Mouse (Mus musculus) colon, adult 2 months (tissue): ENCODE data around the gene Pvrig. TPM values are rescaled to one million over a fixed set of nuclear protein-coding genes. Genes with fewer than 3 reads are reported as not detected.

Experiments used
- polyA plus RNA-seq: library from polyadenylated mRNA; depleted of rRNA; stranded (reverse); fragments of >200 nt; gene quantifications from 2 replicates; pipeline ENCODE4 v1.2.3, GENCODE M21; 2012; rRNA removed

Pvrig gene
- polyA plus RNA-seq: 0.38 TPM in 1 of 2 replicates, not detected in the other

DNA sequence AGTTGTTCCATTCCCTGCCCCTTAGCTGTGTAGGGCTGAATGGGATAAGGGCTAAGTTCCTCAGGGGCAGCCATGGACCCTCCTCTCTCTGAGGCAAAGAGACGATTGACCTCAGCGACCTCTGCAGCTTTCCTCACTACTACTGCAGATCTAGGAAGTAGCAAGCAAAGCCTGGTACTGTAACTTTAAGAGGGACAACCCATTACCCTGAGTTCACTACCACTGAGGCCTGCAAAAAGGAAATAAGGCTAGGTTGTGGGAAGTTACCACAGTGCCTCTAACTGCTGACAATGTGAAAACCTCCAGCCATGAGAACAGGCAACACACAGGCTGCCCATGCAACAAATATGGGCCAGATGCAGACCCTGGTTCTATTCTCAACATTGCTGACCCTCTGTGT, at the start of gene Pvrig:
TSS of gene Pvrig (plus strand) at position 301 of the 400 bp plus-strand sequence.

Other genes starting within 250 kb of the Pvrig start
- 5.9 and 6.5 TPM in 2 replicates for gene Zscan21, start 225.1 kb upstream of the Pvrig start, polyA plus RNA-seq
- gene Zfp113, start 186.2 kb upstream of the Pvrig start, polyA plus RNA-seq: 2.3 and 2.9 TPM in 2 replicates
- gene Cops6, start 180.9 kb upstream of the Pvrig start, polyA plus RNA-seq: 61.9 and 65.8 TPM in 2 replicates
- gene Ap4m1, start 170.0 kb upstream of the Pvrig start, polyA plus RNA-seq: 24.4 and 31.9 TPM in 2 replicates
- 24.7 and 26.8 TPM in 2 replicates for gene Mcm7, start 169.5 kb upstream of the Pvrig start, polyA plus RNA-seq
- 39.3 and 55.2 TPM in 2 replicates for gene Taf6, start 154.5 kb upstream of the Pvrig start, polyA plus RNA-seq
- 2.9 and 3.3 TPM in 2 replicates for gene Cnpy4, start 154.5 kb upstream of the Pvrig start, polyA plus RNA-seq
- gene Mblac1, start 147.6 kb upstream of the Pvrig start, polyA plus RNA-seq: 7.7 and 9.6 TPM in 2 replicates
- gene Nxpe5, start 116.1 kb upstream of the Pvrig start, polyA plus RNA-seq: 1.8 and 2.0 TPM in 2 replicates
- gene Lamtor4, start 86.5 kb upstream of the Pvrig start, polyA plus RNA-seq: 176 and 202 TPM in 2 replicates
- gene BC037034, start 77.9 kb upstream of the Pvrig start, polyA plus RNA-seq: 60.0 and 79.7 TPM in 2 replicates
- gene Gal3st4, start 69.1 kb upstream of the Pvrig start, polyA plus RNA-seq: 0.52 and 0.76 TPM in 2 replicates
- gene Gm43720, start 62.0 kb upstream of the Pvrig start, polyA plus RNA-seq: not detected in 2 replicates
- 2.2 and 3.5 TPM in 2 replicates for gene Gpc2, start 62.0 kb upstream of the Pvrig start, polyA plus RNA-seq
- 0.50 and 0.75 TPM in 2 replicates for gene Stag3, start 61.7 kb upstream of the Pvrig start, polyA plus RNA-seq
- 1.6 TPM in 2 replicates for gene Zfp157, start 99.5 kb downstream of the Pvrig start, polyA plus RNA-seq
- gene 1700123K08Rik, start 222.8 kb downstream of the Pvrig start, polyA plus RNA-seq: not detected in 2 replicates